19 mouse cellular contexts compared by ENCODE assay signal in the genomic region with DNA sequence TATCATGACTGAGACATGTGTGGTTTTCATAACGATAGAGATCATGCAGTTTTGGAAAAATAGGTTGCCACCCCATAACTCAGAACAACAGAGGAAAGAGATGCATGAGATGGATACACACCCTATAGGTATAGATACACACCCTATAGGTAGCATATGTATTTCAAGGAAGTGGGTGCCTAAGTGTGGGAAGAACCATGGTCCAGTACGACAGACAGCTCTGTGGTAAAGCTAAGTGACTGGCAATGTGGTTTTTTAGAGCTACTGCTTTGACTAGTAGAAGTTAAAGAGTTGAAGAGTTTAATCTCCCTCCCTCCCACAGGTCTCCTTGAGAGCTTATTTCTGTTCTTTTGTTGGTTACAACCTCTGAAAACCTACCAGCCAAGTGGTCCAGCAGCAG.
DNase-seq lines count a peak whose midpoint lies in the region; ATAC-seq lines count a peak whose summit lies in the region.
"Had no signal": no experiment of that assay in that cellular context is flagged by ENCODE, and none has a peak within 500 bp of the region (broad histone marks: within the 10 kb centered on the region; RNA-seq: fewer than 3 reads in every experiment).

No protein-coding gene starts in this region.

- H3K4me3 ChIP-seq in forebrain, embryonic 14.5 days (ENCODE audit: low read depth, low read length): no peak overlapping the region
- H3K4me3 ChIP-seq: embryonic facial prominence, embryonic 10.5 days; embryonic facial prominence, embryonic 12.5 days; forebrain, embryonic 12.5 days; forebrain, embryonic 15.5 days had no signal

- H3K4me2 ChIP-seq in forebrain, embryonic 14.5 days (ENCODE audit: low read length): no peak overlapping the region
- H3K4me2 ChIP-seq: embryonic facial prominence, embryonic 12.5 days; forebrain, embryonic 12.5 days; forebrain, embryonic 15.5 days had no signal

- ATAC-seq in CD4-positive, CD25-positive, alpha-beta regulatory T cell, adult 4 months: peak; percentile 16
- no peak for ATAC-seq in forebrain, embryonic 14.5 days
- ATAC-seq: forebrain, embryonic 15.5 days; forebrain, postnatal 0 days had no signal

- DNase-seq in CD4-positive helper T cell, adult 2 months (ENCODE audit: low read depth, low spot score): peak; percentile 59
- peak; percentile 45 for DNase-seq in naive thymus-derived CD4-positive, alpha-beta T cell, adult 2 months (ENCODE audit: low read depth)
- DNase-seq in kidney, postnatal 25 days: no peak
- no peak for DNase-seq in forebrain, embryonic 14.5 days (ENCODE audit: low spot score)
- DNase-seq: adrenal gland, adult 2 months; adrenal gland, postnatal 10 days; adrenal gland, postnatal 25 days; B cell, adult 2 months; cerebellum, adult 11 months; cerebellum, adult 18-20 months; cerebellum, adult 8-10 months; cerebellum, adult 9-11 months; cerebellum, postnatal 14 days; forebrain, postnatal 0 days had no signal

- H3K9me3 ChIP-seq in forebrain, embryonic 14.5 days (replicated peaks; ENCODE audit: control insufficient read depth, low read length): no peaks in the 10 kb centered on the region
- H3K9me3 ChIP-seq: embryonic facial prominence, embryonic 10.5 days; embryonic facial prominence, embryonic 12.5 days; forebrain, embryonic 12.5 days; forebrain, embryonic 15.5 days had no signal

- no peaks in the 10 kb centered on the region for H3K4me1 ChIP-seq in forebrain, embryonic 14.5 days (ENCODE audit: control insufficient read depth, insufficient read depth, low read length)
- H3K4me1 ChIP-seq: embryonic facial prominence, embryonic 12.5 days; forebrain, embryonic 15.5 days had no signal

- 90% methylated on average over 2 of the region's 2 CpGs for WGBS in forebrain, embryonic 14.5 days

- no peak overlapping the region for H3K27ac ChIP-seq in forebrain, embryonic 14.5 days (ENCODE audit: low read depth, low read length)
- H3K27ac ChIP-seq: embryonic facial prominence, embryonic 10.5 days; embryonic facial prominence, embryonic 12.5 days; forebrain, embryonic 12.5 days; forebrain, embryonic 15.5 days had no signal

- H3K27me3 ChIP-seq in forebrain, embryonic 14.5 days (replicated peaks; ENCODE audit: control insufficient read depth, insufficient read depth, low read length): no peaks in the 10 kb centered on the region
- H3K27me3 ChIP-seq: embryonic facial prominence, embryonic 12.5 days; forebrain, embryonic 15.5 days had no signal

- H3K9ac ChIP-seq in forebrain, embryonic 14.5 days (ENCODE audit: low read length): no peak overlapping the region
- H3K9ac ChIP-seq: embryonic facial prominence, embryonic 12.5 days; forebrain, embryonic 12.5 days; forebrain, embryonic 15.5 days; forebrain, postnatal 0 days had no signal

- no peaks in the 10 kb centered on the region for H3K36me3 ChIP-seq in forebrain, embryonic 14.5 days (ENCODE audit: control insufficient read depth, insufficient read depth, low read length)
- H3K36me3 ChIP-seq: embryonic facial prominence, embryonic 10.5 days; embryonic facial prominence, embryonic 12.5 days; forebrain, embryonic 12.5 days; forebrain, embryonic 15.5 days had no signal

Comparison
In these comparisons a context has a peak if more than half of its experiments do, and no peak if none do; other contexts are left out.
1. DNase-seq: peak in CD4-positive helper T cell, adult 2 months (single experiment) and naive thymus-derived CD4-positive, alpha-beta T cell, adult 2 months (single experiment); none in kidney, postnatal 25 days (0 of 2) and forebrain, embryonic 14.5 days (single experiment).